Mouse (Mus musculus) gastrocnemius, adult 18-20 months (tissue): ENCODE measurements around the gene 1700084M14Rik. TPM values are rescaled to one million over a fixed set of nuclear protein-coding genes. Genes with fewer than 3 reads are reported as not detected.
"Not testable (repeated sequence)": the region's sequence is repeated elsewhere in the genome, so short reads cannot be mapped to it uniquely, and the experiment has no call there.

Experiments used
- DNase-seq: peaks from one replicate; pipeline ENCODE4 v3.0.0; 2021; ENCODE audit warnings: low spot score
- long read RNA-seq, 2 experiments: library from polyadenylated mRNA; stranded (forward); transcript quantifications; one replicate each; pipeline ENCODE4 v2.0.0; 2021
- total RNA-seq, 2 experiments: library from RNA; stranded (reverse); gene quantifications; 2 replicates each; pipeline ENCODE4 v1.2.3; 2021

1700084M14Rik gene
- total RNA-seq = not detected
- long read RNA-seq, experiment 1 = 0 reads
- long read RNA-seq, experiment 2 = 0 reads

GRCm38 (mm10) chrX:91575811-91576210, at the start of gene 1700084M14Rik:
Gene 1700084M14Rik (minus strand): TSS chrX:91575911.
- not testable (repeated sequence) for DNase-seq

Other genes starting within 250 kb of the 1700084M14Rik start
- gene Mageb2, start 244.2 kb downstream of the 1700084M14Rik start, total RNA-seq = not detected
- gene Gm5072, start 183.4 kb downstream of the 1700084M14Rik start, total RNA-seq = not detected
- gene Gm8914, start 95.8 kb downstream of the 1700084M14Rik start, total RNA-seq = not detected
- gene Gm14781, start 56.3 kb upstream of the 1700084M14Rik start, total RNA-seq = not detected
- gene Mageb5, start 207.1 kb upstream of the 1700084M14Rik start, total RNA-seq = not detected